Mouse (Mus musculus) embryonic facial prominence, embryonic 11.5 days (tissue): ENCODE measurements around the gene Selenos. TPM values are rescaled to one million over a fixed set of nuclear protein-coding genes. Genes with fewer than 3 reads are reported as not detected.

ENCODE experiments used
- ATAC-seq: fragments of 200-750 bp; cut with Nextera tagmentation; replicated peaks from 2 replicates; pipeline ENCODE4 v1.8.0; 2017; ENCODE audit warnings: low read depth; ENCODE audit not compliant: insufficient number of reproducible peaks, low FRiP score, low TSS enrichment
- DNase-seq: peaks from one replicate; pipeline ENCODE4 v3.0.0-alpha.2; 2015; ENCODE audit warnings: low spot score
- H3K27ac ChIP-seq: fragments of 300-500 bp; sonication (generic); replicated peaks from 2 replicates; pipeline ENCODE4 v1.5.1; 2014; ENCODE audit warnings: mild to moderate bottlenecking, low read depth, low read length, control low read depth
- H3K27me3 ChIP-seq: fragments of 300-500 bp; sonication (generic); 2 replicates; pipeline ENCODE4 v1.6.1; 2014; ENCODE audit warnings: mild to moderate bottlenecking, low read length, moderate library complexity, mixed read lengths; ENCODE audit not compliant: control insufficient read depth, insufficient read depth
- H3K36me3 ChIP-seq: fragments of 300-500 bp; sonication (generic); replicated peaks from 2 replicates; pipeline ENCODE4 v1.6.1; 2014; ENCODE audit warnings: low read depth, mild to moderate bottlenecking, low read length, moderate library complexity, mixed read lengths; ENCODE audit not compliant: control insufficient read depth, insufficient read depth
- H3K4me1 ChIP-seq: fragments of 300-500 bp; sonication (generic); 2 replicates; pipeline ENCODE4 v1.6.1; 2014; ENCODE audit warnings: low read length, mixed read lengths; ENCODE audit not compliant: control insufficient read depth, insufficient read depth
- H3K4me2 ChIP-seq: fragments of 300-500 bp; sonication (generic); 2 replicates; pipeline ENCODE4 v1.6.1; 2014; ENCODE audit warnings: low read depth, mild to moderate bottlenecking, control low read depth, low read length, moderate library complexity
- H3K4me3 ChIP-seq: fragments of 300-500 bp; sonication (generic); 2 replicates; pipeline ENCODE4 v1.5.1; 2014; ENCODE audit warnings: low read depth, low read length, control low read depth
- H3K9ac ChIP-seq: fragments of 300-500 bp; sonication (generic); replicated peaks from 2 replicates; pipeline ENCODE4 v1.6.1; 2014; ENCODE audit warnings: mild to moderate bottlenecking, control low read depth, low read length
- H3K9me3 ChIP-seq: fragments of 300-500 bp; sonication (generic); replicated peaks from 2 replicates; pipeline ENCODE4 v1.6.1; 2016; ENCODE audit warnings: mild to moderate bottlenecking, low read length, inconsistent platforms, mixed read lengths; ENCODE audit not compliant: control insufficient read depth
- WGBS: fragments of 180-500 bp; shearing (Covaris S2); extraction: QIAGEN DNeasy Blood & Tissue Kit; methylation state at CpG from one replicate; pipeline ENCODE4 v1.1.7; 2014; 5-methylcytosine and 5-hydroxymethylcytosine counted together
- polyA plus RNA-seq: library from polyadenylated mRNA; unstranded; fragments of >200 nt; fragmentation: Nextera tagmentation; extraction: Ambion mirVana; gene quantifications from 2 replicates; pipeline ENCODE4 v1.2.1, GENCODE M21; 2014

Gene Selenos
- polyA plus RNA-seq, 1 experiment from 2014 or later = 88.3 TPM

GRCm38 (mm10) chr7:66091553-66091952 is 12.1 kb downstream of the Selenos start:
- Histone ChIP-seq H3K4me2 (no peak overlapping the region), H3K9ac (no peak overlapping the region), H3K9me3 (no peaks in the 10 kb centered on the region), H3K4me1 (no peaks in the 10 kb centered on the region), H3K36me3 (peaks cover 9% of the 10 kb centered on the region), H3K4me3 (no peak overlapping the region), H3K27me3 (no peaks in the 10 kb centered on the region), H3K27ac (no peak overlapping the region)
- 88% methylated on average over 7 of the region's 7 CpGs for WGBS
- ATAC-seq (no peak), DNase-seq (no peak)

GRCm38 (mm10) chr7:66092656-66093055 is 13.2 kb downstream of the Selenos start:
- no peak overlapping the region for H3K4me2 ChIP-seq
- no peak overlapping the region for H3K27ac ChIP-seq
- no peaks in the 10 kb centered on the region for H3K9me3 ChIP-seq
- H3K27me3 ChIP-seq = no peaks in the 10 kb centered on the region
- DNase-seq (no peak), ATAC-seq (no peak)
- no peak overlapping the region for H3K4me3 ChIP-seq
- no peak overlapping the region for H3K9ac ChIP-seq
- no peaks in the 10 kb centered on the region for H3K4me1 ChIP-seq
- H3K36me3 ChIP-seq = peaks cover 9% of the 10 kb centered on the region
- WGBS = 90% methylated on average over 8 of the region's 8 CpGs

GRCm38 (mm10) chr7:66094141-66094540 is 14.7 kb downstream of the Selenos start:
- DNase-seq (no peak), ATAC-seq (no peak)
- H3K9me3 ChIP-seq = no peaks in the 10 kb centered on the region
- no peak overlapping the region for H3K27ac ChIP-seq
- no peak overlapping the region for H3K9ac ChIP-seq
- no peaks in the 10 kb centered on the region for H3K4me1 ChIP-seq
- H3K4me3 ChIP-seq = no peak overlapping the region
- WGBS = 78% methylated on average over 5 of the region's 5 CpGs
- no peak overlapping the region for H3K4me2 ChIP-seq
- no peaks in the 10 kb centered on the region for H3K27me3 ChIP-seq
- H3K36me3 ChIP-seq = peaks cover 9% of the 10 kb centered on the region

DNA sequence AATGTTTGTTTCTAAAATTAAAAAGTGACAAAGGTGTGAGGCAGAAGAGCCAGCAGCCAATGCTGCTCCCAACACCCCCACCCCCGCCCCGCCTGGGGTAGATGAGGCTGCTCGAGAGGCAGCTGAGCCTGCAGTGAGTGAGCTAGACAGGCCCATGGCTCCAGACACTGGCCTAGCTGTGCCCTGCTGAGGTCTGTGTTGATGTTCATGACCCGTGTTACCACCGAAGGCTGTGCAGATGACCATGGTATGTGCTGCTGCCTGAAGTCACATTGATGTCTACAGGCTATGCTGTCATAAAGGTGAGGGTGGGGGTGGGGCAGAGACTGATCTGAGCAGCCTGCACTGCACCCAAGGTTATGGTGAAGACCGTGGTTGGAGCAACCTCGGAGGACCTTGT is 19.4 kb downstream of the Selenos start:
- no peak overlapping the region for H3K9ac ChIP-seq
- no peaks in the 10 kb centered on the region for H3K9me3 ChIP-seq
- H3K4me1 ChIP-seq = no peaks in the 10 kb centered on the region
- no peaks in the 10 kb centered on the region for H3K27me3 ChIP-seq
- H3K36me3 ChIP-seq = no peaks in the 10 kb centered on the region
- H3K27ac ChIP-seq = no peak overlapping the region
- H3K4me3 ChIP-seq = no peak overlapping the region
- H3K4me2 ChIP-seq = no peak overlapping the region
- ATAC-seq = no peak
- WGBS = 84% methylated on average over 7 of the region's 7 CpGs
- no peak for DNase-seq

- ATAC-seq = no peak
These were observed 22.4 kb downstream of the Selenos start for GRCm38 (mm10) chr7:66101866-66102265.

DNA sequence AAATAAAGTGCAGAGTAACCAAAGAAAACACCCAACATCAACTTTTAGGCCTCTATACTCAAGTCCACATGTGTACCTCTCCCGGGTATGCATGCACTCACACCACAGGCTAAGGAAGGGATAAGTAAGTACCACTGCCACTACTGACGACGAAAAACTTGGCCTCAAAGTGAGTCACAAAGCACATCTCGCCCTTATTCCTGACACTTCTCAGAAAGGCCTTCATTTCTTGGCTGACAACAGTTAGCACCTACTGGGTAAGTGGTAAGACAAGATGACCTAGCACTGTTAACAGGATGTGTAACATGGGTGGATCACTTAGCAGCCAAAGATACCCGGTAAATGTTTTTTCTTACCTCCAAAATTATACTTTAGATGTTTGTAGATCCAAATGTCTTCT is 25.1 kb downstream of the Selenos start:
- no peak for DNase-seq
- no peaks in the 10 kb centered on the region for H3K27me3 ChIP-seq
- ATAC-seq = no peak
- H3K9ac ChIP-seq = no peak overlapping the region
- H3K9me3 ChIP-seq = no peaks in the 10 kb centered on the region
- H3K4me2 ChIP-seq = no peak overlapping the region
- H3K27ac ChIP-seq = no peak overlapping the region
- H3K4me3 ChIP-seq = no peak overlapping the region
- no peaks in the 10 kb centered on the region for H3K4me1 ChIP-seq
- 93% methylated on average over 5 of the region's 5 CpGs for WGBS
- no peaks in the 10 kb centered on the region for H3K36me3 ChIP-seq

More at GRCm38 (mm10) chr7:66101866-66102265, 22.4 kb downstream of the Selenos start:
- Histone ChIP-seq H3K4me1 (no peaks in the 10 kb centered on the region), H3K9ac (no peak overlapping the region), H3K27me3 (no peaks in the 10 kb centered on the region), H3K27ac (no peak overlapping the region), H3K4me2 (no peak overlapping the region), H3K9me3 (no peaks in the 10 kb centered on the region), H3K36me3 (no peaks in the 10 kb centered on the region), H3K4me3 (no peak overlapping the region)
- peak; percentile 72 for DNase-seq
- WGBS = 9% methylated on average over 4 of the region's 4 CpGs

DNA sequence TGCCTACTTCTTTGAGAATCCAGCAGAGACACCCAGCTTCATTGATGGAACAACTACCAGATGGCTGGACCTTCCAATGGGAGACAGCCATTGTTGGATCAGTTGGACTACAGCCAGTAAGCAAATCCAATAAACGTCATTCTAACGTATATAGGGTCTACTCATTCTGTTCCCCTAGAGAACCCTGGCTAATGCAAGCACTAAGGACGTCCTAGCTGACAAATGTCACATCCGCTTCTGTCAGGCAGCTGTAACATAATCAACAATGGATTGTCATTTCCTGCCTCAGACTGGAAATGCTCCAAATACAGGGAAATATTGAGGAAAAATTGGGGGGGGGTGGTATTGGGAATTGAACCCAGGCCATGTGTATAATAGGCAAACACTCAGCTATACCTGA is 26.3 kb downstream of the Selenos start:
- Histone ChIP-seq H3K9me3 (no peaks in the 10 kb centered on the region), H3K27ac (no peak overlapping the region), H3K27me3 (no peaks in the 10 kb centered on the region), H3K4me2 (no peak overlapping the region), H3K9ac (no peak overlapping the region), H3K4me3 (no peak overlapping the region), H3K4me1 (no peaks in the 10 kb centered on the region), H3K36me3 (no peaks in the 10 kb centered on the region)
- WGBS = 71% methylated on average over 4 of the region's 4 CpGs
- DNase-seq (no peak), ATAC-seq (no peak)

DNA sequence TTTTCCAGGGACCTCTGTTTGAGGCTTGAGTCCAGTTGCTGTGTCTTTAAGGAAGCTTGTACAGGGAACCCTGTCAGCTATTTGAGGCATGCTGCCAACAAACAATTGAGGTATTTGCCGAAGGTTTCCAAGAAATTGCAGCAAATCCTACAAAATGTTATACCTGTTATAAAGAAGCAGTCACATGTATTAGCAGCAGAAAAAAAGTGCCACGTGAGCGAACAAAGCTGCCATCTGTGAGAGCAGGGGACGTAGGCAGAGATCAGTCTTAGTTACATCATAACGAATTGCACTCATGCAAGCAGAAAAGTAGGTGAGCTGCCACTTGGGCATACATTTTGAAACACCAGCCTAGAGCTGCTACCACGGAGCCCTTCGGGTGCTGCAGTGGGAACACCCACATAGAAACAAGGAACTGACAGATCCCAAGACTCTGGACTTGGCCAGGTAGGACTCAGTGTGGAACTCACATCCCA is 27.2 kb downstream of the Selenos start:
- H3K27ac ChIP-seq = no peak overlapping the region
- no peak for ATAC-seq
- H3K27me3 ChIP-seq = no peaks in the 10 kb centered on the region
- H3K9me3 ChIP-seq = no peaks in the 10 kb centered on the region
- no peaks in the 10 kb centered on the region for H3K36me3 ChIP-seq
- no peak overlapping the region for H3K4me2 ChIP-seq
- no peaks in the 10 kb centered on the region for H3K4me1 ChIP-seq
- H3K9ac ChIP-seq = no peak overlapping the region
- WGBS = 77% methylated on average over 7 of the region's 7 CpGs
- no peak overlapping the region for H3K4me3 ChIP-seq
- no peak for DNase-seq
